Mouse (Mus musculus) erythroid progenitor cell, adult 5-6 weeks (primary cell): Measurements from ENCODE around the gene Smim5. TPM values are rescaled to one million over a fixed set of nuclear protein-coding genes. Genes with fewer than 3 reads are reported as not detected.
A peak's percentile ranks its signal among the peaks of the same experiment; 100 is the strongest.

Experiments used
- ATAC-seq: replicated peaks from 2 replicates; pipeline ENCODE4 v1.8.0; 2016; ENCODE audit warnings: moderate number of reproducible peaks, mild to moderate bottlenecking, moderate TSS enrichment, inconsistent platforms; ENCODE audit not compliant: poor library complexity, low FRiP score, severe bottlenecking
- total RNA-seq, 2 experiments: library from RNA; stranded (forward) in 1 of 2; stranded (reverse) in 1 of 2; fragments of 150-400 nt in 1 of 2; fragments of 186-747, 209-891 nt in 1 of 2; gene quantifications; 2 replicates each; pipeline versions ENCODE4 v1.2.3 to v1.2.4; 2015 to 2017; ENCODE audit warnings: low replicate concordance in 2 of 2

Gene Smim5
- total RNA-seq, 2 experiments from 2014 or later: 27.1 to 37.7 TPM

- ATAC-seq: no peak
Observed at GRCm38 (mm10) chr11:115918637-115919036, 18.9 kb downstream of the Smim5 start.

- no peak for ATAC-seq
Observed at GRCm38 (mm10) chr11:115919073-115919472, 19.3 kb downstream of the Smim5 start.

GRCm38 (mm10) chr11:115920110-115920818 lies 20.5 kb downstream of the Smim5 start:
- peak; percentile 91 for ATAC-seq

GRCm38 (mm10) chr11:115921986-115922385 lies 22.2 kb downstream of the Smim5 start:
- no peak for ATAC-seq

- no peak for ATAC-seq
Observed at GRCm38 (mm10) chr11:115929031-115929430, 29.3 kb downstream of the Smim5 start.

GRCm38 (mm10) chr11:115929818-115930217 lies 30.1 kb downstream of the Smim5 start:
- no peak for ATAC-seq

- no peak for ATAC-seq
Observed at GRCm38 (mm10) chr11:115931235-115931634, 31.5 kb downstream of the Smim5 start.

GRCm38 (mm10) chr11:115933108-115933746 lies 33.5 kb downstream of the Smim5 start, which contains the start of the genes Sap30bp and Recql5:
TSS of gene Sap30bp (plus strand) at chr11:115933282.
TSS of gene Recql5 (minus strand) at chr11:115933477.
- peak; percentile 98 for ATAC-seq

- no peak for ATAC-seq
Observed at GRCm38 (mm10) chr11:115933747-115934110, 34.0 kb downstream of the Smim5 start.

- ATAC-seq: peak; percentile 80
Observed at GRCm38 (mm10) chr11:115939690-115940329, 40.0 kb downstream of the Smim5 start.

GRCm38 (mm10) chr11:115941980-115942379 lies 42.2 kb downstream of the Smim5 start:
- ATAC-seq: no peak

- ATAC-seq: no peak
Observed at GRCm38 (mm10) chr11:115945247-115945646, 45.5 kb downstream of the Smim5 start.

- no peak for ATAC-seq
Observed at GRCm38 (mm10) chr11:115946221-115946828, 46.6 kb downstream of the Smim5 start.

GRCm38 (mm10) chr11:115948316-115948715 lies 48.5 kb downstream of the Smim5 start:
- no peak for ATAC-seq

GRCm38 (mm10) chr11:115950719-115951118 lies 51.0 kb downstream of the Smim5 start:
- ATAC-seq: no peak

GRCm38 (mm10) chr11:115954712-115955111 lies 54.9 kb downstream of the Smim5 start:
- ATAC-seq: no peak

GRCm38 (mm10) chr11:115955195-115955858 lies 55.6 kb downstream of the Smim5 start:
- ATAC-seq: no peak
